Mouse (Mus musculus): ENCODE measurements around the gene Npr3. TPM values are rescaled to one million over a fixed set of nuclear protein-coding genes. Genes with fewer than 3 reads are reported as not detected.

Npr3 gene
- polyA plus RNA-seq, 2 experiments: 1.7 to 1.8 TPM

GRCm38 (mm10) chr15:11904043-11904847 is 2.8 kb downstream of the Npr3 start:
- H3K27ac ChIP-seq: no peak overlapping the region
- H3K27me3 ChIP-seq (ENCODE audit: control insufficient read depth, insufficient read depth, low read length): peaks cover 50% of the 10 kb centered on the region
- no peaks in the 10 kb centered on the region for H3K36me3 ChIP-seq (replicated peaks; ENCODE audit: control insufficient read depth, insufficient read depth, low read depth)
- no peaks in the 10 kb centered on the region for H3K4me1 ChIP-seq (replicated peaks; ENCODE audit: control insufficient read depth in 2 of 2, insufficient read depth in 2 of 2, low read length in 1 of 2)
- TF ChIP-seq CTCF (IDR thresholded peaks at IDR 0.05; ENCODE audit: low read depth) (peak; percentile 6; the same call in 1 of the 2 replicates), EP300 (IDR thresholded peaks at IDR 0.05; ENCODE audit: low read depth) (no peak)
- H3K4me3 ChIP-seq (ENCODE audit: insufficient read depth in 1 of 2, low read depth in 2 of 2, low read length in 2 of 2): peak overlapping the region; percentile 49 to 53
- DNase-seq (ENCODE audit: low read depth in 3 of 3, low spot score in 3 of 3) (no peak), ATAC-seq (ENCODE audit: insufficient read depth) (0 out of 2 replicates have a peak, but pooled peaks have one; percentile 21)
- H3K9me3 ChIP-seq (ENCODE audit: control insufficient read depth, low read length): no peaks in the 10 kb centered on the region
- peak overlapping the region; percentile 30 for H3K4me2 ChIP-seq (ENCODE audit: low read depth)
- no peak overlapping the region; the same call in 1 of the 2 replicates for H3K9ac ChIP-seq (replicated peaks)
- WGBS (ENCODE audit: insufficient replicate concordance): 2% methylated on average over 48 of the region's 48 CpGs

DNA sequence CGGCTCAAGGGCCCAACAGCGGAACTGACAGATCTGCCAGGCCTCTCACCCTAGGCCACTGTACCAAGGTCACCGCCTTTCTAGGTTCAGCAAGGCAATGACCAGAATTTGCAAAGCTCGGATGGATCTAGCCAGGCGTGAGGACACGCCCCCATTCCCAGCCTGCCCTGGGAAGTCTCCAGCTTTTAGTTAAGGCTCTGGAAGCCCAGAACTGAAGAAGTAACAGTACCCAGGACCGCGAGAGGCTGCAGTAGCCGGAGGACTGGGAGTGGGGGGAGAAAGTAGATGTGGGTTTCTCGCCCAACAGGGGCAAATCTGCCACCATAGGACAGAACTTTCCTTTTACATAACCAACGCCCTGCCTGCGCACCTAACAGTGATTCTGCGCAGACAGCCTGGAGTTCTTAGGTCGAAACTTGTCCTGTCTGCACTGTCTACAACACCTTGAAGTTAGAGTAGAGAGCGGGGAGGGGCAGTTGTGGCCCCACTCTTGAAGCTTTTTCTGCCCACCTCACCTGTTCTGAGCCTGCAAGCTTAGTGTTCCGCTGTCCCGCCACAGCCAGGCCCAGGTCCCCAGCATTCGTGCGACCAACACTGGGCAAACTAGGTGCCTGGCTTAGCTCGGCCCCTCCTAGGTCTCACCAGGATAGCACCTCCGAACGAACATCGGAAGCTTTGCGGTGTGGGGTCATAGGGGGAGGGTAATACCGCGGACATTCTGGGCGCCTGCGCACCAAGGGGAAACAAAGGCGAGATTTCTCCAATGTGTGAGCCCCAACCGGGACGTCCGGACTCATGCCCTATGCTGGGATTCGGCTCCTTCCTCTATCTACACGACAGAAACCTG is 3.7 kb downstream of the Npr3 start:
- Histone ChIP-seq H3K4me1 (replicated peaks; ENCODE audit: control insufficient read depth in 2 of 2, insufficient read depth in 2 of 2, low read length in 1 of 2) (no peaks in the 10 kb centered on the region), H3K27ac (no peak overlapping the region), H3K36me3 (replicated peaks; ENCODE audit: control insufficient read depth, insufficient read depth, low read depth) (no peaks in the 10 kb centered on the region), H3K9me3 (ENCODE audit: control insufficient read depth, low read length) (no peaks in the 10 kb centered on the region), H3K4me3 (ENCODE audit: insufficient read depth in 1 of 2, low read depth in 2 of 2, low read length in 2 of 2) (peak overlapping the region; percentile 49 to 53), H3K27me3 (ENCODE audit: control insufficient read depth, insufficient read depth, low read length) (peaks cover 50% of the 10 kb centered on the region), H3K4me2 (ENCODE audit: low read depth) (peak overlapping the region; percentile 30), H3K9ac (replicated peaks) (no peak overlapping the region; the same call in 1 of the 2 replicates)
- ATAC-seq (ENCODE audit: insufficient read depth): peak; percentile 36; the same call in 1 of the 2 replicates
- no peak for DNase-seq (ENCODE audit: low read depth in 3 of 3, low spot score in 3 of 3)
- TF ChIP-seq EP300 (IDR thresholded peaks at IDR 0.05; ENCODE audit: low read depth) (no peak), CTCF (IDR thresholded peaks at IDR 0.05; ENCODE audit: low read depth) (no peak)
- WGBS (ENCODE audit: insufficient replicate concordance): 7% methylated on average over 34 of the region's 34 CpGs

GRCm38 (mm10) chr15:11897617-11898016 is 9.5 kb downstream of the Npr3 start:
- H3K27me3 ChIP-seq (ENCODE audit: control insufficient read depth, insufficient read depth, low read length): no peaks in the 10 kb centered on the region
- H3K27ac ChIP-seq: no peak overlapping the region
- no peaks in the 10 kb centered on the region for H3K4me1 ChIP-seq (replicated peaks; ENCODE audit: control insufficient read depth in 2 of 2, insufficient read depth in 2 of 2, low read length in 1 of 2)
- 79% methylated on average over 8 of the region's 8 CpGs for WGBS (ENCODE audit: insufficient replicate concordance)
- H3K4me2 ChIP-seq (ENCODE audit: low read depth): no peak overlapping the region
- H3K9me3 ChIP-seq (ENCODE audit: control insufficient read depth, low read length): no peaks in the 10 kb centered on the region
- no peak for TF ChIP-seq EP300 (IDR thresholded peaks at IDR 0.05; ENCODE audit: low read depth)
- TF ChIP-seq CTCF (IDR thresholded peaks at IDR 0.05; ENCODE audit: low read depth): no peak
- H3K36me3 ChIP-seq (replicated peaks; ENCODE audit: control insufficient read depth, insufficient read depth, low read depth): no peaks in the 10 kb centered on the region
- no peak overlapping the region for H3K4me3 ChIP-seq (ENCODE audit: insufficient read depth in 1 of 2, low read depth in 2 of 2, low read length in 2 of 2)
- DNase-seq (ENCODE audit: low read depth in 3 of 3, low spot score in 3 of 3) (no peak), ATAC-seq (ENCODE audit: insufficient read depth) (no peak)
- no peak overlapping the region for H3K9ac ChIP-seq (replicated peaks)

DNA sequence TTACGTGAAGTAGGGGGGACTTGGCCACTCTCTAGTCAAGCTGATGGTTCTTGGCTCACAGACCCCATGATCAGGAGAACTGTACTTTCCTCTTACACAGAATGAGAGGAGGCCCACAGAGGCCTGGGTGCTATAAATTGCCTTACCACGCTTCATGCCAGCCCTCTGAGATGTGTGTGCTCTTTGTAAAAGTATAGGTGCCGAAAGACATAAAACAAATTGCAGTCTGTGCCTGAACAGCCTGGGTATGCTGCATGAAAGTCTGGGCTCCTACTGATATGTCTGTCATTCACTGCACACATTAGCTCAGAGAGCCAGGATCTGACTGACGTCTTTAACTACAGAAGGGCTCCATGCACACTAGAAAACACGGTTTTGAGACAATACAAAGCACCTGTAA is 9.9 kb downstream of the Npr3 start:
- no peak for TF ChIP-seq CTCF (IDR thresholded peaks at IDR 0.05; ENCODE audit: low read depth)
- TF ChIP-seq EP300 (IDR thresholded peaks at IDR 0.05; ENCODE audit: low read depth): no peak
- Histone ChIP-seq H3K27ac (no peak overlapping the region), H3K9ac (replicated peaks) (no peak overlapping the region)

DNA sequence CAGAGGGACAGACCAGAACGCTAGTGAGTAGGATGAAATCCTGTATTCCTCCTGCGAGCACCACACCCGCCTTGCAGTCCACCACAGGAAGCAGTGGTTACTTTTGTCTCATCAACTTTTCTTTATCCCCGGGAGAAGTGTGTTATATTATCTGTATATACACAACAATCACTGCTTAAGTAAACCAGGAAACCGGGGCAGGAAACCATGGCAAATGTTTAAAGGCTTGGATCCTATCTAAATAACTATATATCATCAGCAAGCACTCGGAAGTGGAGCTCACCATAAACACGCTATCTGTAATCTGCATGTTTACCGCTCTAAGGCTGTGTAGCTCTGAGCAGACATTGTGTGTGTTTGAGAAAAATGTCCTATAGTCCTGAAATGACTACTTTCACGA is 13.1 kb downstream of the Npr3 start:
- TF ChIP-seq EP300 (IDR thresholded peaks at IDR 0.05; ENCODE audit: low read depth): no peak
- no peak for TF ChIP-seq CTCF (IDR thresholded peaks at IDR 0.05; ENCODE audit: low read depth)
- Histone ChIP-seq H3K4me1 (replicated peaks; ENCODE audit: control insufficient read depth in 2 of 2, insufficient read depth in 2 of 2, low read length in 1 of 2) (no peaks in the 10 kb centered on the region), H3K27ac (no peak overlapping the region), H3K9me3 (ENCODE audit: control insufficient read depth, low read length) (no peaks in the 10 kb centered on the region), H3K4me3 (ENCODE audit: insufficient read depth in 1 of 2, low read depth in 2 of 2, low read length in 2 of 2) (no peak overlapping the region), H3K27me3 (ENCODE audit: control insufficient read depth, insufficient read depth, low read length) (no peaks in the 10 kb centered on the region), H3K9ac (replicated peaks) (no peak overlapping the region), H3K36me3 (replicated peaks; ENCODE audit: control insufficient read depth, insufficient read depth, low read depth) (no peaks in the 10 kb centered on the region), H3K4me2 (ENCODE audit: low read depth) (no peak overlapping the region)
- WGBS (ENCODE audit: insufficient replicate concordance): 28% methylated on average over 9 of the region's 9 CpGs
- no peak for DNase-seq (ENCODE audit: low read depth in 3 of 3, low spot score in 3 of 3)
- ATAC-seq (ENCODE audit: insufficient read depth): no peak

More for the DNA sequence above, 9.9 kb downstream of the Npr3 start:
- ATAC-seq (ENCODE audit: insufficient read depth) (no peak), DNase-seq (ENCODE audit: low read depth in 3 of 3, low spot score in 3 of 3) (no peak)
- H3K4me1 ChIP-seq (replicated peaks; ENCODE audit: control insufficient read depth in 2 of 2, insufficient read depth in 2 of 2, low read length in 1 of 2): no peaks in the 10 kb centered on the region
- no peaks in the 10 kb centered on the region for H3K36me3 ChIP-seq (replicated peaks; ENCODE audit: control insufficient read depth, insufficient read depth, low read depth)
- H3K9me3 ChIP-seq (ENCODE audit: control insufficient read depth, low read length): no peaks in the 10 kb centered on the region
- no peaks in the 10 kb centered on the region for H3K27me3 ChIP-seq (ENCODE audit: control insufficient read depth, insufficient read depth, low read length)
- WGBS (ENCODE audit: insufficient replicate concordance): 63% methylated on average over 5 of the region's 5 CpGs
- no peak overlapping the region for H3K4me2 ChIP-seq (ENCODE audit: low read depth)
- no peak overlapping the region for H3K4me3 ChIP-seq (ENCODE audit: insufficient read depth in 1 of 2, low read depth in 2 of 2, low read length in 2 of 2)

All from liver, embryonic 14.5 days (tissue).